Mouse (Mus musculus): ENCODE data around the gene Coq2.

The Coq2 gene

GRCm38 (mm10) chr5:100674711-100675376 is at the start of gene Coq2:
Coq2 (minus strand) TSS chr5:100675140.
- peak; percentile 86 for DNase-seq

DNA sequence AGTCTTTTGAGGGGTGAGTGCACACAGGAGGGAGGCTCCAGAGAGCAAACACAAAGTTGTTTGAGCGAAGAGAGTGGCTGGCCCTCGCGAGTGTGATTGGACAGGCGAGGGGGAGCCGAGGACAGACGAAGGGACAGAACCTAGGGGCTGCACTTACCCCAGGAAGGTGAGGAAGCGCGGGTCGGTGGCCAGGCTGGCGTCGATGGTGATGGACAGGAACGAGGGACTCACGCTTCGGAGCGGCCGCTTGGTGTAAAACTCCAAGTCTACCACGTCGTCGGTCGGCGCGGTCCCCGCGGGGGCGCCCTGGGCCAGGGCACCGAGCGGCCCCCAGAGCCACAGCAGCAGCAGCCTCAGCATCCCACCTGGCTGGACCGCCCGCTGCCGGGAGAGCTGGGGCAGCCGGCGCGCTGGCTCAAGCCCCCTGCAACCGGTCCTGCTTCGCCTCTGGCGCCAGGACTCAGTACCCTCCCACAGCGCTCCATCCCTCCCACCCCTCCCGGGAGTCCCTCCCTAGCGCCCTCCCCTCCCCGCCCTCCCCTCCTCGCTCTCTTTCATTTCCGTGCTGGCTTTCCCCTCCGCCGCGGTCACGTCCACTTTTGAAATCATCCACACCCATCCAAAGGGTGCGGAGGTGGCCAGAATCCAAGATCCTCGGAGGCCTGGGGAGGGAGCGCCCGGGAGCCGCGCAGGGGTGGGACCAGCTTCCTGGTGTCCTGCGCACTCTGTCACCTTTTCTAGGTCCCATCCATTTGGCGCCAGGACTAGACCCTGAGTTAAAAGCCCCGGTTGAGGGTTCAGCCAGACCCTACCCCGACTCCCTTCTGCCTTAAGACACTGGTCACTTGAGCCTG is 44.5 kb upstream of the Coq2 start, which contains the start of gene Hpse:
Gene Hpse (minus strand): TSS at position 482 of the 854 bp plus-strand sequence.
- DNase-seq, result no peak

GRCm38 (mm10) chr5:100716762-100717161 is 41.8 kb upstream of the Coq2 start:
- DNase-seq, result no peak

DNA sequence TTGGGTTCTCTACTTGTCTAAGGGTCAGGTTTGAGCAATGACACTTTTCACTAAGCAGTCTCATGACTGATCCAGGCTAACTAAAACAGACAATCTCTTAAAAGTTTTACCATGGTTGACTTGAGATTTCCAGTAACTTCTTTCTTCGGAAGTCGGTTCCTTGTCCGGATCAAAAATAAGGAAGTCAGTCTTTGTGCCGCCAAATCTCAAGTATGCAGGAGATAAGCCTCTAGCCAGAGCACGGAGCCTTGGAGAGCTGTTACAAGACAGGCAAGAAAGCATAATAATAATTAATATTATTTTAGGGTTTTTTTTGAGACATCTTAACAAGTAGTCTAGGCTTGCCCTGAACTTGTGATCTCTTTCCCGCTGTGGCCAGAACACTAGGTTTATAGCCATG is 36.3 kb upstream of the Coq2 start:
- no peak for DNase-seq

GRCm38 (mm10) chr5:100710012-100710411 is 35.1 kb upstream of the Coq2 start:
- DNase-seq, result no peak

DNA sequence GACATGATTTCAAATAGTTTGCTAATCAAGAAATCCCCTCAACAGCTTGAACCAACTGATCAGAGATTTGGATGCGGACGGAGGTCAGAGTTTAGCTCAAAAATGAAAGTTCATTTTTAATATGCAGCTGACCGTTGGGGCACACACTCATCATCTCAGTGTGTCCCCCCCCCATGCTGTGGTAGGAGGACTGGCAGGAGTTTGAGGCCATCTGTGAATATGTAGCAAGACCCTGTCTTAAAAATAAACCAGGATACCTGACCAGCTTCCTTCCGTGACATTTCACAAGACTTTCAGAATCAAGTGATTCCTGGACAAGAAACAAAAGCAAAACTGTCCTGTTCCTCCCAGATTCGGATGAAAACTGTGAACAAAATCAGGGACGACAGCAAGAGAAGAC is 34.1 kb upstream of the Coq2 start:
- no peak for DNase-seq

- DNase-seq, result no peak
These were observed 31.7 kb upstream of the Coq2 start for GRCm38 (mm10) chr5:100706675-100707074.

- DNase-seq, result no peak
These were observed 29.3 kb upstream of the Coq2 start for GRCm38 (mm10) chr5:100704272-100704671.

DNA sequence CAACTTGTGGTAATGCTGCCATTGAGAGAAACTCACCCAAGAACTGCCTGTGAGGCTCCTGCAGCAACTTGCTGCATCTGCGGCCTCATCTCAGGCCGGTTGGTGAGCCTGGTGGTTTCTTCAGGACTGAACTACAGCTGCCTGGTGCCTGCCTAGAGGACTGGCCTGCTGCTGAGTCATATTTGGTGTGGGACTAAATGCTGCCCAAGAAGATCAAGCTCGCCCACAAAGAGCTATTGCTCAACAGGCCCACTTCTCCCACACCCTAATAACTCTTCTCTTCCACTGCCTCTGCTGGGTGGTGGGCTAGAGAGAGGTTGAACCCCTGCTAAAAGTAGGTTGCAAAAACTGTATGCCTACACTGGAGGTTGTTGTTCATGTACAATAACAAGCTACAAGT is 27.4 kb upstream of the Coq2 start:
- no peak for DNase-seq

DNA sequence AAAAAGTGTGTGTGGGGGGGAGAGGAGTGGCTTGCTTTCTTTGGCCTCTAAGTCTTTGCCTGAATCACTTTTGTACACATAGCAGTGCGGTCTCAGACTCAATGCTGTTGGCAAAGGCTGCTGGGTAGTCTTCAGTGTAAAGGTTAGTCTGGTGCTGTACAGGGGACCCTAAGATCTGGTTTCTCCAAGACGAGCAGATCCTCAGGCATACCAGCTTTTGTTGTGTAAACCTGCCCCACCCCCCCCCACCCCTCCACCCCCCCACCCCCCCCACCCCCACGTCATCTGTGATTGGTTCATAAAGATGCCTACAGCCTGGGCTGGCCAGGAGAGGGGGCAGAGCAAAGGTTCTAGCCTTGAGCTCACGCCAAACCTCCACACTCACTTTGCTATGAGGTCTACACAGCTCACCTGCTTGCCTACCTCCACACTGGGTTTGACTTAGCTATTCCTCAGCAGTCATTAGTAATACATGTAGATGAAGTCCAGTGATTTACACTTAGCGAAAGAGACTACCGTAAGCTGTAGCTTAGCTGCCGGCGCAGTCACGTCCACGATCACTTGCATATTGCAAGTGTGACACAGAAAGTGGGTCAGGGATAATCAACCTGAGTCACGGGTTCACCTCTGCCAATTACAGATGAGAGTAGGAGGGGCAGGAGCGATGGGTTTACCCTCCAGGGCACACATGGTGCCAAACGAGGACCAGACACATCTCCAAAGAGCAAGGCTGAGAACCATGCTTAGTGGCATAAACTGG is 26.1 kb upstream of the Coq2 start:
- DNase-seq, result no peak

- no peak for DNase-seq
These were observed 22.9 kb upstream of the Coq2 start for GRCm38 (mm10) chr5:100697886-100698285.

- no peak for DNase-seq
These were observed 22.5 kb upstream of the Coq2 start for GRCm38 (mm10) chr5:100697398-100697797.

DNA sequence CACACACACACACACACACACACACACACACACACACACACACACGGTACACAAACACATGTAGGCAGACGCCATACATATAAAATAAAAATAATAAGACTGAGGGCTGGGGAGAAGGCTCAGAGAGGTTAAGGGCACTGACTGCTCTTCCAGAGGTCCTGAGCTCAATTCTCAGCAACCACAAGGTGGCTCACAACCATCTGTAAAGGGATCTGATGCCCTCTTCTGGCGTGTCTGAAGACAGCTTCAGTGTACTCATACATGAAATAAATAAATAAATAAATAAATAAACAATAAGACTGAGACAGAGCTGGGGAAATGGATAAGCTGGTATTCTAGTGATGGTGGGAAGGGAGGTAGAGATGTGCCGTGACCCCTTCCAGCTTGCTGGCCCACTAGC is 10.7 kb upstream of the Coq2 start:
- DNase-seq, result no peak

DNA sequence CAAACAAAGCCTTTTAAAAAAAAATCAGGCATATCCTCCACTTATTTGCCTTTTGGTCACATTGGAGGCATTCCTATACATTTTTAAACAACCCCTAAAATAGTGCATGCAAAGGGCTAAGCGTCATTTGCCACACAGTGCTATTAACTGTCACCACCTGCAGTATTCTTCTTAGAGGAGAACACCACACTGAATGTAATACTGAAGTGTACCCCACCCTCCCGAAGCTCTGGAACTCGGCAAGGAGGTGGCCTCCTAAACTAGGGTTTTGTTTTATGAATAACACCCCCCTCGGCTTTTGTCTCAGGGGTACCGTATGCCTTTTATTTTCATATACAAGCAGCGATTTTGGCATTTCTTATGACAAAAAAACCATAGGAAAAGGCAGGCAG is 5.6 kb upstream of the Coq2 start:
- no peak for DNase-seq

DNA sequence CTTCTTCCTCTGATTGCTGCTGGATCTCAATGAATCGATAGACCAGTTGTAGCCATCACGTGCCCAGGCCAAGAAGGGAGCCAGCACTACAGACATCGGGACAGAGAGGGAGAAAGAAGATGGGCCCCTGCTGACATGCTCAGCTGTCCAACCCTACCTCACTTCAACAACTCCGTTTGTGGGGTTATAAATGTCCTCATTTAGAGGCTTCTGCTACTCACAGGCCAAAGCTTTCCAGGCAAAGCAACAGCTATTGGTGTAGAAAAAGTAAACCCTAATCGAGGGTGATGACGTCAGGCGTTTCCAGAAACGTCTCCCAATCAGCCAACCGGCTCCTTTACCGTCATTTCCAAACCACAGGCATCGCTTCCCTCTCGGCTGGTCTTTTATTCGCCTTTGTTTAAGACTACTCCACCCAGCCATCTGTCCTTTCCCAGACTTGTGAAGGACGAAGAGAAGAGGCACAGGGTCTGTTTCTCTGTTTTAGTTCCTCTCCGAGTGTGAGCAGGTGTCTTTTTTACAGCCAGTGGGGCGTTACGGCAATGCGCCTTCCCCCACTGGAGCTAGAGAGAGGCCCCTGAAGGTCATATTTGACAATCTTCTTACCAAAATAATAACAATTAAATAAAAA is 5.1 kb upstream of the Coq2 start:
- no peak for DNase-seq

- DNase-seq, result peak; percentile 87
These were observed 1.0 kb downstream of the Coq2 start for GRCm38 (mm10) chr5:100673745-100674486.

DNA sequence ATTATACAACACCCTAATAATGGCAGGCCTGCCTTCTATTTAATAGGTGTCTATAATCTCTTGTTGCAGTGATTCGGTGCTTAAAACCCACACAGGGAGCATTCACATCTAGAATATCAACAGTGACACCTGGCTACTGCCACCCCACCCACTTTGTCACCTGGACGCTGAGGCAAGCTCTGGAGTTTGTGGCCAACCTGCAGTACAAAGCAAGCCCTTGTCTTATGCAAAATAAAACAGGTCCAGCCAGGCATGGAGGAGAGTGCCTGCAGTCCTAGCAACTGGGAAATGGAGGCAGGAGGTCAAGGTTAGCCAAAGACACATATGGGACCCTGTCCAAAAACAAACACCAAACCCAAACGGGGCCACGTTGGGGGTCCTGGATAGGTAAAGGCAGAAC is 2.5 kb downstream of the Coq2 start:
- no peak for DNase-seq

DNA sequence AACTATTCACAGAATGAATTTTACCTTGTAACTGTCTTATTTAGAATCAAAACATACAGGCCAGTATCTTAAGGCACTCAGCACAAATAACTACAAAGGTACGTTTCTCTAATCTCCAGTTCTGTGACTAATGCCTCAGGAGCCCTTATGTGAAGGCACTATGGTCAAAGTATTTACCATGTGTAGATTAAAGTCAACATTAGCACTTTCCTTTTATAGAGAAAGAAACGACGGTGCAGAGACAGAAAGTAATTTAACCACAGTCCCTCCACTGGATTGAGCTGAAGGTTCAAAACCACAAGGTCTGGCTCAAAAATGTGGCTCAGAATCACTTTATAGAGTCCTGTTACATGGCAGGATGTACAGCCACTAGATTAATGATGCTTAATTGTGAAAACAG is 3.0 kb downstream of the Coq2 start:
- no peak for DNase-seq

GRCm38 (mm10) chr5:100671398-100671797 is 3.5 kb downstream of the Coq2 start:
- DNase-seq, result peak; percentile 59

- no peak for DNase-seq
These were observed 8.0 kb downstream of the Coq2 start for GRCm38 (mm10) chr5:100666965-100667364.

GRCm38 (mm10) chr5:100663854-100664253 is 11.1 kb downstream of the Coq2 start:
- no peak for DNase-seq

- no peak for DNase-seq
These were observed 11.9 kb downstream of the Coq2 start for GRCm38 (mm10) chr5:100663011-100663410.

Data from cerebellum, adult 9-10 months (tissue).